Mouse (Mus musculus) NIH3T3 (cell line): ENCODE data around the gene Mapk11.

Source experiments
- DNase-seq: peaks from one replicate; pipeline ENCODE4 v3.0.0-alpha.2; 2012; ENCODE audit warnings: low read depth

Mapk11 gene

DNA sequence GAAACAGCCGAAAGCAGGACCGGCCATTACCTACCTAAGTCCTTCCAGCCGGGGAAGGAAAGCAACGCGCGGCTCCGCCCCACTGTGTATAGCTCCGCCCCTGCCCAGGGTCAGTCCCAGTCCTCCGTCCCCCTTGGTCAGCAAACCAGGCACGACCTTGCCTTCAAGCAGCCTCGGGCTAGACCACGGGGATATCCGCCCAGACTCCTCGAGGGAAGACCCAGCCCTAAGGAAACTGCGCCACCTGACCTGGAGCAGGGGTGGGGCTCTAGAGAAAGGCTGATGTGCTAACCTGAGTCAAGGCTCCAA, 24.4 kb upstream of the Mapk11 start:
- DNase-seq: no peak

- DNase-seq: no peak
These were observed 23.8 kb upstream of the Mapk11 start for GRCm38 (mm10) chr15:89173024-89173905.

- DNase-seq: no peak
These were observed 23.0 kb upstream of the Mapk11 start for GRCm38 (mm10) chr15:89172276-89172935.

DNA sequence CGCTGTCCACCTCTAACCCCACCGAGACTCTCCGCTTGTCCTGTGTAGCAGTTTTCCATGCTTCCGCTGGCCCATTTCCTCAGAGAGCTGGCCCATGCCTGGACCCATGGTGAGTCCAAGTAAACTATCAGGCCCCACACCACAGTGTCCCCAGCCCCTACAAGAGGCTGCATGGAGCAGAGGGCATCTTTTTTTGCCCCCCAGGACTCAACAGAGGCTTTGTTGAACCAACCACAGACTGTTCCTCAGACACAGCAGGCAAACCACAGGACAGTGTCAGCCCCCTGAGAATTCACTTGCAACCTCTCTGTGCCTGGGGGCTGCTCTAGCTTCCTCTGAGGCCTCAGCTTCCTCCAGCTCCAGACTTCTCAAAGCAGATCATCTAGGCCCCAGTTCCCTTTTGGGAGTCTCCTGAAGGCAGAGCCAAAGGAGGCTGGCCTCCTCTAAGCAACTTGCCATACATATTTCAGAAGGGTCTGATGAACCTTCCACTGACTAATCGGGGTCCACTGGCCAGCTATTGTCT, 22.2 kb upstream of the Mapk11 start:
- no peak for DNase-seq

DNA sequence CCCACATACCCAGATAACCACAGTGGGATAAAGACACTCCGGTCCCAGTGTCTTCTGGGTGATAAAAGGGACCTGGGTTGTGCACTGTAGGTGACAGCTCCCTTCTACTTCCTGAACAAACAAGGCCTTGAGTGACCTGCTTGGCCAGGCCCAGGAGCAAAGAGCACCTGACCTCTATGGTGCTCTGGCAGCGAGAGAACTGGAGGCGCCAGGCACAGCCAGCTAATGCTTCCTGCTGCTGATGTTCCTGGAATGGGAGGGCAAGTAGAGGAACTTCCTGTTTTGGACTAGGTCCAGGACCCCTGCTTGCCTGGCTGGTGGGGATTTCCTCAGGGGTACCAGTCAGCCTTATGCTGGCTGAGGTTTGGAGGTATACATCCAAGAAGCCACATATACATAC, 20.7 kb upstream of the Mapk11 start:
- peak; percentile 24 for DNase-seq

- peak; percentile 95 for DNase-seq
These were observed 20.0 kb upstream of the Mapk11 start for GRCm38 (mm10) chr15:89169431-89169830.

DNA sequence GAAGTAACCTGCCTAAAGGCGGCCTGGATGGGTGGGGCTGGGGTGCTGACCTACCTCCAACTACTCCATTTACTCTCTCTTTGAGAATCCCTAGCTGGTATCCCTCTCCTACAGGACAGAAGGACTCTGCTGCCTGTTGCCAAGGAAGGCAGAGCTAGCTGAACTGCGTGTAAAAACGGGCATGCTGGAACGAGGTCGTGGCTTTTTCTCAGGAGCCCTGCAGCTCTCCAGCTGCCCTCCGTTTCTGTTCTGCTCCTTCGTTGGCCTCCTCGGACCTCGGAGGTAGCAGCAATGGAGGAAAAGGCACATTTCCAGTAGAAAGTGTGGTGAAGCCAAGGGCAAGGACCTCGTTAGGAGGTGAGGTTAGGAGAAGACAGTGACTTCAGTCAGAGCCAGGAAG, 19.5 kb upstream of the Mapk11 start:
- DNase-seq: no peak

DNA sequence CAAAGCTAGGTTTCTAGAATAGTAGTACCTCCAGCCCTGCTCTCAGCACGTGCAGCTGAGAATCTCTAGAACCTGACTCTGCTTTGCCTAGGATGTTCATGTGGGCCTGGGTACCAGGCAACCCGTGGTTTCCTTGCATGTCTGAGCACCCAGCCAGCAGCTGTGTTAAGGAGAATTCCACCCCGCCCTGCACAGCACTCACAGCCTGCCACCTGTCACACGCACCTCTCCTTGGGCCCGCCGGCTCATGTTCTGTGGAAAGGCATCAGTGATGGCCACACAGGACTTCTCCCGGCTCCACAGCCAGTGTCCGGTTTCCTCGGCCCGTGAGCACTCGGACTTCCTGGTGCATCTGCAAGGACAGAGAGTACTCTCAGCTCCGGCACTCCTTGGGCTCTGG, 16.1 kb upstream of the Mapk11 start:
- no peak for DNase-seq

- DNase-seq: no peak
These were observed 12.0 kb upstream of the Mapk11 start for GRCm38 (mm10) chr15:89161397-89161796.

DNA sequence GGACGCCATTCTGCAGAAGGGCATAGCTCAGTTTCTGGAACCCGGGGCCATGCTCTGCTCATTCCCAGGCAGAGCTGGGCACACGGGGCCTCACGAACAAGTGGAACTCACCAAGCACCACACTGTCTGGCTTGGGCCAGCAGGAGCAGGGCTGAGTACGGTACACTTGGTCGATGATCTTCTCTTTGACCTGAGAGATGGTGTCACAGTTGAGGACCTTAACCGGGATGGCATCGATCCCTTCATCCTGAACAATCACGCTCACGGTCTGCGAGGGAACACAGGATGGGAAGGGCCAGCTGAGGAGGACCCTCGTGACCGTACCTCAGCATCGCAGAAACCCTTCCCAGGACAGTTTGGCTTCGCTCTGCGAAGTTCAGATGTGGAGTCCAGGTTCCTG, 9.1 kb upstream of the Mapk11 start:
- no peak for DNase-seq

DNA sequence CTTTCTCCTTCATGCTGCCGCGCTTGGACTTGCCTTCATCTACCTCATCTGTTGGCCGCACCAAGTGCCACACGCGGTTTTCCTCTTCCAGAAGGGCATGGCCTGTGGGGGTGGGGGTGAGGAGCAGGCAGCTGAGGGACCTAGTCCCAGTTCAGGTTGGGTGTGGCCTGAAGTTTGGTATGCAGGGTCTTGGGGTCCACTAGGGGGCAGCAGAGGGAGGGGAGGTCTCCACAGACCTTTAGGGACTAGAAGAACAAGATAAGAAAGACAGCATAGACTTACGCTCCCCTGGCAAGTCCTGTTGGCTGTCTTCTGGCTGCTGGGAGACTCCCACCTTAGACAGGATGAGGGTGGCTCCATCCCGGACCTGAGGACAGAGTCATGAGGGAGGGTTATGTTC, 8.5 kb upstream of the Mapk11 start:
- DNase-seq: peak; percentile 84

DNA sequence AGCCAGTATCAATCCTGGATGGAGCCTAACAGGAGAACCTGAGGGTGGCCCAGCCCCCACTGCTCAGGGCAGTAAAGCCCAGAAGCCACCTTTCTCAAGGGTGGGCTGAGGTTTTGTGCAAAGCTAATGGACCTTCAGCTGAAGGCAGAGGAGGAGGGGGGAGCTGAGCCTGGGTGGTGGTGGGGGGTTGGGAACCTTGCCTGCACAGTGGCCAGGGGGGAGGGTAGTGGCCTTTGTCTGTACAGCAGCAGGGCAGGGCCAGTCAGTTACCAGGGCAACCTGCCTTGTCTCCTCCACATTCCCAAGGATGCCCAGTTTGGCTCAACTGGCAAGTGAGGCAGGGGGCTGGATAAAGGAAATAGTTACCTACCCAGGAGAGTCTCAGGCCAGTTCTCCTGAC, 2.9 kb upstream of the Mapk11 start:
- DNase-seq: no peak

DNA sequence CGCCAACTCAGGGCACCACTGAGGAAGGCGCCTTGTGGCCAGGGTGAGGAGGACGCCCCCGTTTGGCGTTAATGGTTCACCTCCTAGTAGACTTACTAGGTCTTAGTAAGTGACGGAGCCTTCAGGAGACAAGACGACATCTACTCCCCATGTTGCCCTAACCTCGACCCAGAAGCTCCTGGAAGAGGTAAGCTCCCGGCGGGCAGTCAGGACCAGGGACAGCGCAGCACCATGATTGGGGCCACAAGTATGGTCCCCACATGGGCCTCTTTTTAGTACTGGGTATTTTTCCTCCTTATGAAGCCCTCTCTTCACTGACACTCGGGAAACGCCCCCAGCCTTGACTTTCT, 588 bp upstream of the Mapk11 start:
- DNase-seq: peak; percentile 66

DNA sequence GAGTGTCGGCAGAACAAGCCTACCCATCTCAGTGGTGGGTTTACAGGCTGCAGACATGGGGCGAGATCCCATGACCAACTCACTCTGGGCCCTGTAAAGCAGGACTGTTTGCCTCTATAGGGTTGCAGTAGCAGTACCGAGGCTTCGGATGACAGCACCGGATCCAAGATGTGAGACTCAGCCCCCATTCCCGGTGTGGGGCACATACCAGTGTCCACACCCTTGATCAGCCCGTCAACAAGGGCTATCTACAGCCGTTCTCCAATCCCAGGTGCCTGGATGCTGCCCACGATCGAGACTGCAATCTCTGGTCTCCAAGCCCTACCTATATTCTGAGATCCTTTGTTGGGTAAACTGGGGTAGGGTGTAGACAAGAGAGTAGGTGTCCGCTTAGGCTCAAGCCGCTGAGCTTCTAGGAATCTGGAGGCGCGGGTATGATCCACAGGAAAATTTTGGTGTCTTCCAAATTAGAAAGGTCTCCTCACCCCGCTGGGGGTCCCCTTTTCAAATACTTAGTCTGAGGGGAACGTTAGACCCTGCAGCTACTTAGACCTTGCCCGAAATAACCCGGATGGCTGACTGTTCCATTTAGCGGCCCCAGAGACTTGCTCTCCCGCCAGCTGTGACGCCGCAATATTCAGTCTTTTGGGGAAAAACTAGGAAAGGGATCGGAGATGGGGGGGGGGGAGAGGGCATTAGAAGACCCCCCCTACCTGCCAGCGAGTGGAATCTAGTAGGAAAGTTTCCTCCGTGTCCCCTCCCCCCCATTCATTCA, 745 bp downstream of the Mapk11 start:
- no peak for DNase-seq

DNA sequence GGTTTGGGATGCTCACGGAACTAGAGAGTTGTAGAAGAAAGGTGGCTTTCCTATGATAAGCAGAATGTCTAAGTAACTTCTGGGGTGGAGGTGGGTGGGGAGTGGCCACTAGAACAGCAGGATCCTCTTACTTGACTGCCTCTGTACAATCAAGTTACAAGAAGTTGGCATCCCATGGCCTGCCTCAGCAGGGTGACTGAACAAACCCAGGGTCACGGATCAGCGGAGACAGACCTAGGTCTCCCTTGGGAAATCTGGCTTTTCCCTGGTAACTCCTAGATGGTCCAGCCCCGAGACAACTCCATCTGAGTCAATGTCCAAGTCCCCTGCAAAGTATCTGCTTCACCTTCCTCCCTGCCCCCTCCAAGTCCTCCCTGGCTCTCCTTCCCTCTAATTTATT, 1.5 kb downstream of the Mapk11 start:
- DNase-seq: no peak

GRCm38 (mm10) chr15:89147456-89147855, 2.0 kb downstream of the Mapk11 start:
- DNase-seq: no peak

DNA sequence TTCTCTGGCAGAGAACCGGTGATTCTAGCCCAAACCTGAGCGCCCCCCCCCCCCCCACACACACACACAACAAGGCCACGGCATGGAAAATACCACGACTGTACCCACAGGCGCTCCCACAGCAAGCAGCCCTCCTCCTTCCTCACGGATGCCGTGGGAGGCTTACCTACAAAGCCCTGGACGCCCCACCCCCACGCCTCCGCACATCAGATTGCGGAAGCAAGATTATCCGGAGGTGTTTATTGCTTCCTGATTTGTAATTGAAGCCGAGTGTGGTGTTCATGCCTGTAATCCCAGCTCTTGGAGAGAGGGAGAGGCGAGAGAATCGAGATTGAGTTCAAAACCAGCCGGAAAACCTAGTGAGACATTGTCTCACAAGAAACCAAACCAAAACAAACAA, 2.4 kb downstream of the Mapk11 start:
- no peak for DNase-seq

DNA sequence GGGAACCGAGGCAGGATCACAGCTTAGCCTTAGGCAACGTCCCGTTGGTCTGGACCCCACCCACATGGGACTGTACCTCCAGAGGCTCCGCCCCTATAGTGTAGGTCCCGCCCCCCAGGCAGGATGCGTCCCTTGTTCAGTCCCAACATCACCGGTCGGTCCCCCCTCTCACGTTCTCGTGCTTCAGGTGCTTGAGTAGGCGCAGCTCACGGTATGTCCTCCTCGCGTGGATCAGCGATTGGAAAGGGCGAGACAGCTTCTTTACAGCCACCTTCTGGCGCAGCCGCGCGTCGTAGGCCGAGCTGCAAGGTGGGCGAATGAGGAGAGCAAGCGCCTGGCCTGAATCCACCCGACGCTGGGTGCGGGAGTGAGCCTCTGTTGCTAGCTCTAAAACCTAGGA, 2.9 kb downstream of the Mapk11 start:
- DNase-seq: no peak

DNA sequence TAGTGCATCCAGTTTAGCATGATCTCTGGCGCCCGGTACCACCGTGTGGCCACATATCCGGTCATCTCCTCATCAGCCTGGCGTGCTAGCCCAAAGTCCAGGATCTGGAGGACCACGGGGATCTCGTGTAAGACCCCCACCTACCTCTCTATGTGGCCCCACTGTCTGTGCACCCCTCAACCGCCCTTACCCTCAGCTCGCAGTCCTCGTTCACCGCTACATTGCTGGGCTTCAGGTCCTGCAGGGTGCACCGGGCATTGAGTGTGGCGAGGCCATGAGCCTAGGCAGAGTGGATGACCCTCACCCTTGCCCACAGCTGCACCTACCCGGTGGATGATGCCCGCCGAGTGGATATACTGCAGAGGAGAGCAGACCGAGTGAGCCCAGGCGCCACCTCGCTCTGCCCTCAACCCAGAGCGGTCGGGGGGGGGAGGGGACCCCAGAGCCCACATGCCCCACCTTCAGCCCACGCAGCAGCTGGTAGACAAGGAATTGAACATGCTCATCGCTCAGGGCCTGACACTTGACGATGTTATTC, 3.5 kb downstream of the Mapk11 start:
- no peak for DNase-seq

DNA sequence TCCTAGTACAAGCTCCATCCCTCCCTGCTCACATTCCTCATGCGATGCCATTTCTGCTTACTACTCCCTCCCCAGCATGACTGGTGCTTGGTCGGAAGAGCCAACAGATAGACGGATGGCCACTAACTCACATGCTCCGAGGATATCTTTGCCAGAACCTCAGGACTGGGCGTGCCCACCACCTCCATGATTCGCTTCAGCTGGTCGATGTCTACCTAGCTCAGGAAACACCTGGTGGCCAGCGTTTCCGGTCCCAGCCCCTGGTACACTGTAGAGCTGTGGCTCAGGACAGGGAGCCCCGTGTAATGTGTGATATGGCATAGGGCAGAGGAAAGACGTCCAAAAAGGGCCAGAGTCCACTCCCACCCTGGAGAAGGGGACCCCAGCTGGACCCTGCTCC, 4.5 kb downstream of the Mapk11 start:
- DNase-seq: no peak

- DNase-seq: no peak
These were observed 6.3 kb downstream of the Mapk11 start for GRCm38 (mm10) chr15:89143134-89143533.

DNA sequence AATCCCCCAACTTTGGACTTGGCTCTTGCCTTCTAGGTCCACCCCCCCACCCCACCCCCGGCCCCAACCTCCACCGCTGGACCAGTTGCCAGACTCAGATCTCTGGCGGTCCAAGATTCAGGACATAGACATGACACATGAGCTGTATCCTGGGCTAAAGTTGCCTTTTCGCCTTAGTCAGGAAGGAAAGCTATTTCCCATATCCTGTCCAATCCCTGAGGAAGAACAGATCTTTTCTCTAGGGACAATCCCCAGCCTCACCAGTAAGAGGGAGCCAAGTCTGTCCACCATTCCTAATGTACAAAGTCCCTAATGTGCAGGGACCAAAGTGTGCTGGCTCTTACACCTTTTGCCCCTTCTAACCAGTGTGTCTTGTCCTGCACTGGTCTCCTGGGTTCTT, 7.5 kb downstream of the Mapk11 start:
- DNase-seq: no peak

DNA sequence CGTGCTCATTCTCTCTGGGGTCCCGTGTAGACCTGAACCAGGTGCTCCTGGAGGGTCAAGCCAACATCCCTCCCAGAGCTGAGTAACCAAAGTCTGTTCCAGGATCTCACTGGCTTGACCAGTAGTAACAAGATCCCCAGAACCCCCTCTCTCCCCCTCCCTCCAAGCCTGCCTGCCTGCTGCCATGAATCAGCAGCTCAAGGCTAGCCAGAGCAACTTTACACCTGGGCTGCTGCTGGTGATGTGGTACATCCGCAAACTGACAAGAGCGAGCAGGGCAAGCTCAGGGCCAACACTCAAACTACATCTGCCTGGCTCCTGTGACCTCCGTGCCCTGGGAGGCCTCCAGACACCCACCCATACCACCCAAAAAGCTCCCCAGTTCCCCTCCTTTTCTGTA, 8.0 kb downstream of the Mapk11 start:
- no peak for DNase-seq
